Mouse (Mus musculus) liver, embryonic 14 days (tissue): ENCODE measurements around the gene Zfp213. TPM values are rescaled to one million over a fixed set of nuclear protein-coding genes. Genes with fewer than 3 reads are reported as not detected.

ENCODE experiments used
- polyA plus RNA-seq: library from polyadenylated mRNA; depleted of rRNA; stranded (reverse); fragments of >200 nt; gene quantifications from 2 replicates; pipeline ENCODE4 v1.2.3, GENCODE M21; 2012; rRNA removed

Zfp213 gene
- polyA plus RNA-seq: 3.0 and 3.8 TPM in 2 replicates

DNA sequence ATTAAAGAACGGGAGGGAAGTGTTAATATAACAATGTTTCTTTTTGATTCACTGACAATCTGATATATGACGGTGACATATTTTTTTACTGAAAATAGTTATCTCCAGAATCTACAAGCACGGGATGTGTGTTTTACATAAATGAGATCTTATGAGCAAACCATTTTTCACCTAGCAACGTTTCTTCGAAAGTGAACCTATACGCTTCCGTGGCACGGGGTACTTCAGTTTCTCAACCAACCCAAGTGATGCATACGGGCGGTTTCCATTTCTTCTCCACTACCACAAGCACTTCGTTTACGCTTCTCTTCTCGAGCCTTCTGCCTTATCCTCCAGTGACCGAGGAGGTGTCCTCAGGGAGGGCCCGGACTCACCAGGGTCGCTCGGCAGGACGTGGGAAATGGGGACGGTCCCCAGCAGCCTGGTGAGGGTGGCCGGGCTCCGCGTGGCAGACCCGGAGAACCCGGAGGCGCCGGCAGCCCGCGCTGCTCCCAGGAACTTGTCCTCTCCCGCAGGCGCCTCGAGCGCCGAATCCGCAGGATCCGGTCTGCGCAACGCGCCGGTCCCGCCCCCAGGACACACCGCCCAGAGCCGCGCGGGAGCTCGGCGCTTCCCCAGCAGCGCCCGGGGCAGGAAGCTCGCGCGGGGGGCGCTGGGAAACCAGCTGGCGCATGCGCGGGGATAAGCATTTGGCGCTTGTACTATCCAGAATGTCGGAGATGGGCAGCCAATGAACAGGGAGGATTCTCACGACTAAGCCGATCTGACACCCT is at the start of gene Zfp213:
Gene Zfp213 (minus strand): TSS at position 644 of the 773 bp plus-strand sequence.

DNA sequence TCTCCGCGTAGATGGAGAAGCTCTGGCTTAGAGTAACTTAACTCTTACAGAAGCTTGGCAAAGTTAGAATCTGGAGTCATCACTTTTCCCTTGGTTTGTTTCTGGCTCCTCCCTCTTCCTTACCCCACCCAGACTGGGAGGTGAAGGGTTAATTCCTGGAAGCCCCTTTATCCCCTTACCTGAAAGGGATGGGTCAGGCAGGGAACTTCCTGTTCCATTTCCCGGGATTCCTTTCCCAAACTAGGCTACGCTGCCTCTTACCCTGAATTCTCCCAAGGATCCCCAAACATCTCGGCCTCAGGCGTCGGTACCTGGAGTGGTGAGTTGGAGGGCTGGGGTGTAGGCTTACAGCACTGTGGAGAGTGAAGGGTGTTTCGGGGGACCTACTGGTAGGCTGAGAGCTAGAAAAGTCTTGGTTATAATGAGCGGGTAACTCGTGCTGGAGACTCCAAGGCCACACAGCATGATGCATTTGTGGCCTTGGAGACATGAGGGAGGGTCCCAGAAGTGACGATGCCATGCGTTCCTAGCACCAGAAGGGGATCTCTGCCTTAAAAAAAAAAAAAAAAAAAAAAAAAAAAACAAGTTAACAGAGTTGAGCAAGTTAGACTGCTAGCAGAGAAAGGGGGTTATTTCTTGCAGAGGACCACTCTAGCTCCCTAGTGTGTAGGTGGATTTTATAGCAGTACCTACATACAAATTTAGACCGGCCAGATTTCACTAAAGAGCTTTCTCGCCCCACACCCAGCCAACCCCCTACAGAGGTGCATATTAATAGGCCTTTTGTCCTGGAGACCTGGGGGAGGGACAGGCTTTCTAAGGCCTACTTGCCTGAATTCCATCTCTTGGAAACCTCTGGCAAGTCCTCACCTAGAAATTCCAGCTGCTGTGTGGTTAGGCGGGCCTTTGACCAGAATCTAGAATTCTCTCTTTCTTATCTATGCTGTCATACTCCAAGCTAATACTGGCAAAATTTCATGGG is 36.9 kb upstream of the Zfp213 start, which contains the start of gene Zscan10:
Gene Zscan10 (plus strand): TSS at position 216 of the 982 bp plus-strand sequence.

DNA sequence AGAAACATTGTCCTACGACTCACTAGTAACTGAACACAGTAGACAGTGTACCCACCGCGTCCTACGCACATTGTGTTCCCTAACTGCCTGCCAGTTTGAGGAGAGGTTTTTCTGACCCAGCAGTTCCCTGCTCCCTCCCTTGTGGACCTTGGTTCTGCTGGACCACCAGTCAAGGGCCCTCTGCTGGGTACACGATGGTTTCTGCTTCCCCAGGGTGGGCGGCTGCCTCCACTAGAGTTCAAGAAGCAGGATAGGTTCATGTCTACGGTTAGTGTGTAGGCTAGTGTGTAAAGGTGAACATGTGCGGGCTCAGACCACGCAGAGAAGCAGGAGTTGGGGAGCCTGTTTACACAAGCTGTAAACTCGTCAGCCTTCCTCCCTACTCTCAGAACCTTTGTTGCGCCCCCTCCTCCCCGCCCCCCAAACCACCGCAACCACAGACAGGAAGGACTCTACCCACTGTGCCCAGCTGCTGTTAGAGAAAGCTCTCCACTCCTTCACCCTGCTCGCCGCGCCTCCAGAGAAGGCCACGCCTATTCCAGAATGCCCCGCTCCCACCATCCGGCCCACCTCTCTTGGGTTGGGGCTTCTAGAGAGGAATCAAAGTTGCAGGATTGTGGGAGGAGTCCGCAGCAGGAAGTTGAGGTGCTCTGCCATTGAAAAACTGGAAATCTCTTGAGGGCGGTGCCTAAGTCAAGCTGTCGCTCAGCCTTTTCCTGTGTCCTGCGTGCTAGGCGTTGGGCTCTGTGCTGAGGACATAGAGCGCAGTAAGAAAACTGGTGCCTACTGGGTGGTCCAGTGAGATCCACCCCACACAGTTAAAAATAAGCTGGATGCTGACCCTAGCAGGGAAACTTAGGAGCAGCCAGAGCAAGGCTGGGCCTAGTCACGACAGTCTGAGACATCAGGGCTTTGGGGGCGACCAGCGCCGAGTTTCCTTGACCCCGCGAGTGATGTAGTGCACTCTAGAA is 34.8 kb upstream of the Zfp213 start, which contains the start of gene Zfp13:
Gene Zfp13 (minus strand): TSS at position 906 of the 971 bp plus-strand sequence.

Other genes starting within 250 kb of the Zfp213 start
- not detected in 2 replicates for gene Vmn2r115, start 220.5 kb downstream of the Zfp213 start, polyA plus RNA-seq
- not detected in 2 replicates for gene Vmn2r116, start 179.6 kb downstream of the Zfp213 start, polyA plus RNA-seq
- gene Vmn2r117, start 84.5 kb downstream of the Zfp213 start, polyA plus RNA-seq: not detected in 2 replicates
- 1.7 TPM in 2 replicates for gene Zfp13, start 35.2 kb upstream of the Zfp213 start, polyA plus RNA-seq
- gene Zscan10, start 36.6 kb upstream of the Zfp213 start, polyA plus RNA-seq: 0.03 TPM in 1 of 2 replicates, not detected in the other
- 0.10 and 0.12 TPM in 2 replicates for gene Mmp25, start 81.0 kb upstream of the Zfp213 start, polyA plus RNA-seq
- 0.03 TPM in 1 of 2 replicates, not detected in the other for gene Bicdl2, start 96.3 kb upstream of the Zfp213 start, polyA plus RNA-seq
- gene Hcfc1r1, start 109.4 kb upstream of the Zfp213 start, polyA plus RNA-seq: 11.5 and 12.4 TPM in 2 replicates
- 16.5 and 18.5 TPM in 2 replicates for gene Thoc6, start 109.6 kb upstream of the Zfp213 start, polyA plus RNA-seq
- 1.6 and 1.8 TPM in 2 replicates for gene Tnfrsf12a, start 113.2 kb upstream of the Zfp213 start, polyA plus RNA-seq
- gene Cldn6, start 115.0 kb upstream of the Zfp213 start, polyA plus RNA-seq: 0.38 and 0.81 TPM in 2 replicates
- gene Cldn9, start 119.8 kb upstream of the Zfp213 start, polyA plus RNA-seq: not detected in 2 replicates
- 0.02 and 0.03 TPM in 2 replicates for gene 1520401A03Rik, start 158.5 kb upstream of the Zfp213 start, polyA plus RNA-seq
- gene Pkmyt1, start 162.1 kb upstream of the Zfp213 start, polyA plus RNA-seq: 24.8 and 29.8 TPM in 2 replicates
- 3.6 and 3.8 TPM in 2 replicates for gene Paqr4, start 176.6 kb upstream of the Zfp213 start, polyA plus RNA-seq
- gene Kremen2, start 181.6 kb upstream of the Zfp213 start, polyA plus RNA-seq: 0.07 TPM in 1 of 2 replicates, not detected in the other
- 3.9 and 4.2 TPM in 2 replicates for gene Flywch1, start 207.4 kb upstream of the Zfp213 start, polyA plus RNA-seq
- 0.78 and 0.93 TPM in 2 replicates for gene Flywch2, start 221.8 kb upstream of the Zfp213 start, polyA plus RNA-seq
- gene Srrm2, start 226.3 kb upstream of the Zfp213 start, polyA plus RNA-seq: 104 and 131 TPM in 2 replicates